Mouse (Mus musculus) 3T3-L1 (cell line): Measurements from ENCODE around the gene Tmem255b.

Experiments
- DNase-seq: peaks from one replicate; pipeline ENCODE4 v3.0.0-alpha.2; 2015; ENCODE audit warnings: low read depth, low spot score

Tmem255b gene

GRCm38 (mm10) chr8:13446456-13446855 is 11.5 kb downstream of the Tmem255b start:
- peak; percentile 12 for DNase-seq

GRCm38 (mm10) chr8:13448145-13448544 is 13.2 kb downstream of the Tmem255b start:
- DNase-seq: peak; percentile 59

- peak; percentile 28 for DNase-seq
These were observed 16.8 kb downstream of the Tmem255b start for GRCm38 (mm10) chr8:13451747-13452277.

- DNase-seq: no peak
These were observed 19.5 kb downstream of the Tmem255b start for GRCm38 (mm10) chr8:13454341-13455113.

- peak; percentile 86 for DNase-seq
These were observed 20.3 kb downstream of the Tmem255b start for GRCm38 (mm10) chr8:13455295-13455694.

- no peak for DNase-seq
These were observed 24.4 kb downstream of the Tmem255b start for GRCm38 (mm10) chr8:13459431-13459830.

GRCm38 (mm10) chr8:13461085-13461765 is 26.2 kb downstream of the Tmem255b start:
- no peak for DNase-seq

GRCm38 (mm10) chr8:13461843-13462242 is 26.9 kb downstream of the Tmem255b start:
- peak; percentile 74 for DNase-seq

- peak; percentile 24 for DNase-seq
These were observed 27.4 kb downstream of the Tmem255b start for GRCm38 (mm10) chr8:13462392-13462791.

- DNase-seq: no peak
These were observed 30.3 kb downstream of the Tmem255b start for GRCm38 (mm10) chr8:13465324-13465723.

- DNase-seq: peak; percentile 60
These were observed 32.0 kb downstream of the Tmem255b start for GRCm38 (mm10) chr8:13466989-13467388.

GRCm38 (mm10) chr8:13468737-13469136 is 33.7 kb downstream of the Tmem255b start:
- no peak for DNase-seq

GRCm38 (mm10) chr8:13471484-13471883 is 36.5 kb downstream of the Tmem255b start:
- no peak for DNase-seq

- no peak for DNase-seq
These were observed 37.3 kb downstream of the Tmem255b start for GRCm38 (mm10) chr8:13472284-13472683.

GRCm38 (mm10) chr8:13475892-13476291 is 40.9 kb downstream of the Tmem255b start:
- DNase-seq: no peak

GRCm38 (mm10) chr8:13481089-13481554 is 46.1 kb downstream of the Tmem255b start:
- no peak for DNase-seq

GRCm38 (mm10) chr8:13481596-13481995 is 46.6 kb downstream of the Tmem255b start:
- DNase-seq: no peak

GRCm38 (mm10) chr8:13482101-13482801 is 47.3 kb downstream of the Tmem255b start:
- DNase-seq: peak; percentile 41

GRCm38 (mm10) chr8:13483191-13483590 is 48.2 kb downstream of the Tmem255b start:
- no peak for DNase-seq

- DNase-seq: no peak
These were observed 54.4 kb downstream of the Tmem255b start for GRCm38 (mm10) chr8:13489351-13489750.

- DNase-seq: no peak
These were observed 55.3 kb downstream of the Tmem255b start for GRCm38 (mm10) chr8:13489986-13490910.
